Mouse (Mus musculus): ENCODE results near the gene Trpm4. TPM values are rescaled to one million over a fixed set of nuclear protein-coding genes. Genes with fewer than 3 reads are reported as not detected.
"Not testable (repeated sequence)": the region's sequence is repeated elsewhere in the genome, so short reads cannot be mapped to it uniquely, and the experiment has no call there.

The Trpm4 gene
- polyA plus RNA-seq, 1 experiment = 12.8 TPM

DNA sequence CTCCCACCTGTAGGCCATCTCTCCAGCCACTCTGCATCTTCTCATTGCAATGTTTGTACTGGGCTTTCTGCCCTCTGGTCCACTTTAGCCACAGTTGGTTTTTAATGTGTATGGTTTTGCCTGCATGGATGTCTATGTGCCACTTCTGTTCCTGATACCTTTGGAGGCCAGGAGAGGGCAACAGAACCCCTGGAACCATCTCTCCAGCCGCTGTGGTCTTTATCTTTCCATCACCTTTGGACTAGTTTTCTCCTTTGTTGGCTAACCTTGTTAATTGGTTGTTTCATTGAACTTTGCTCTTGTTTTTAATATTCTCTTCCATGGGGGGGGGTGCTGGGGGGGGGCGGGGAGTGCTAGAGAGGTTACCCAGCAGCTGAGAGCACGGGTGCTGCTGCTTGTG is 69.2 kb downstream of the Trpm4 start:
- Histone ChIP-seq H3K4me1 (ENCODE audit: control insufficient read depth, insufficient read depth, low read length) (no peaks in the 10 kb centered on the region), H3K4me3 (ENCODE audit: insufficient read depth, low read length) (no peak overlapping the region), H3K27ac (ENCODE audit: insufficient read depth, low read length) (no peak overlapping the region)
- no peak for TF ChIP-seq POLR2A (IDR thresholded peaks at IDR 0.05; ENCODE audit: low read depth, low read length)
- no peak for TF ChIP-seq CTCF (IDR thresholded peaks at IDR 0.05; ENCODE audit: borderline replicate concordance, insufficient read depth, low read length)

DNA sequence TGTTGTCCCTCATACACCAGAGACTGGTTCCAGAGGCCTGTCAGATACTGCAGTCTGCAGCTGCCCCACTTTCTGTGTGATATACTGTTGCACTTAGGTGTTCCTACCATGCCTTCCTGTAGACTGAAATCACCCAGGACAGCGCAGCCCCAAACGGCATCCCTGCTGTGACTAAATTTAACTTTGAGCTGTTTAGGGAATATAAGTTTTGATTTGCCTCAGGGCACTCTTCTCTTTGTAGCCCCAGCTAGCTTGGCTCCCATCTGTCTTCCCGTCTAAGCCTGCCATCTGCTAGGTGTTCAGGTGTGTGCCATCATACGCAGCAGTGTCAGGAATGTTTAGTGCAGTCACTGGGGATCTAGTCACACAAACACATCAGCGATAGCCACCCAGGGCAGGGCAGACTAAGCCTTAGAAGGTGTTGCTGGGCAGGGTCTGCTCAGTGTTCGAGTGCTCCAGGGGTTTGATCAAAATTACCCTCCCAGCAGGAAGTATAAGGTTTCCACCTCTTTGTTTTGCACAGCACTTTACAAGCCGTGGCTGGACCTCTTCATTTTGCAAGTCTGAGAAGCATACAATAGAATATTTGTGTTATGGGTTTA is 70.5 kb downstream of the Trpm4 start:
- H3K4me3 ChIP-seq (ENCODE audit: insufficient read depth, low read length) = no peak overlapping the region
- H3K27ac ChIP-seq (ENCODE audit: insufficient read depth, low read length) = no peak overlapping the region
- TF ChIP-seq POLR2A (IDR thresholded peaks at IDR 0.05; ENCODE audit: low read depth, low read length) (no peak), CTCF (IDR thresholded peaks at IDR 0.05; ENCODE audit: borderline replicate concordance, insufficient read depth, low read length) (no peak)
- H3K4me1 ChIP-seq (ENCODE audit: control insufficient read depth, insufficient read depth, low read length) = no peaks in the 10 kb centered on the region

DNA sequence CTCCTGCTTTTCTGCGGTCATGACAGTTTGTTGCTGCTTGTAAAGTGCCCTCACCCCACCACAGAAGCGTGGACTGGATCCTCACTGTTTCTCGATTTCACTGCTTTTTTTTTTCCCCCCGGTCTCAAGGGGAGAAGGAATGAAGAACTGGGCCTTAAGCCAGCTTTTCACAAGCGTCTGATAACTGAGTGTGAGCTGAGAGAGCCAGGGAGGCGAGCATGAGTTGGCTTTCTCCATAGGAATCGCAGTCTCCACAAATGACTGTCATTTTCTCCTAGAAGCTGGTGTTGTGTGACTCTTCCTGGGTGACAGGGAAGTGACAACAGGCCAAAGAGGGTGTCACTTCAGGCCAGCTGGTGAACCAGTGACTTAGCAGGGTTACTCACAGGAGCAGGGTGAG is 71.3 kb downstream of the Trpm4 start:
- H3K27ac ChIP-seq (ENCODE audit: insufficient read depth, low read length) = no peak overlapping the region
- H3K4me3 ChIP-seq (ENCODE audit: insufficient read depth, low read length) = no peak overlapping the region
- TF ChIP-seq CTCF (IDR thresholded peaks at IDR 0.05; ENCODE audit: borderline replicate concordance, insufficient read depth, low read length) = no peak
- TF ChIP-seq POLR2A (IDR thresholded peaks at IDR 0.05; ENCODE audit: low read depth, low read length) = no peak
- H3K4me1 ChIP-seq (ENCODE audit: control insufficient read depth, insufficient read depth, low read length) = no peaks in the 10 kb centered on the region

GRCm38 (mm10) chr7:45259281-45259680 is 74.3 kb downstream of the Trpm4 start:
- H3K4me1 ChIP-seq (ENCODE audit: control insufficient read depth, insufficient read depth, low read length) = no peaks in the 10 kb centered on the region
- no peak overlapping the region for H3K4me3 ChIP-seq (ENCODE audit: insufficient read depth, low read length)
- TF ChIP-seq POLR2A (IDR thresholded peaks at IDR 0.05; ENCODE audit: low read depth, low read length) = no peak
- TF ChIP-seq CTCF (IDR thresholded peaks at IDR 0.05; ENCODE audit: borderline replicate concordance, insufficient read depth, low read length) = no peak
- H3K27ac ChIP-seq (ENCODE audit: insufficient read depth, low read length) = no peak overlapping the region

- Histone ChIP-seq H3K4me3 (ENCODE audit: insufficient read depth, low read length) (no peak overlapping the region), H3K4me1 (ENCODE audit: control insufficient read depth, insufficient read depth, low read length) (no peaks in the 10 kb centered on the region), H3K27ac (ENCODE audit: insufficient read depth, low read length) (no peak overlapping the region)
- TF ChIP-seq CTCF (IDR thresholded peaks at IDR 0.05; ENCODE audit: borderline replicate concordance, insufficient read depth, low read length) (no peak), POLR2A (IDR thresholded peaks at IDR 0.05; ENCODE audit: low read depth, low read length) (no peak)
Observed at GRCm38 (mm10) chr7:45257063-45257840, 76.3 kb downstream of the Trpm4 start.

DNA sequence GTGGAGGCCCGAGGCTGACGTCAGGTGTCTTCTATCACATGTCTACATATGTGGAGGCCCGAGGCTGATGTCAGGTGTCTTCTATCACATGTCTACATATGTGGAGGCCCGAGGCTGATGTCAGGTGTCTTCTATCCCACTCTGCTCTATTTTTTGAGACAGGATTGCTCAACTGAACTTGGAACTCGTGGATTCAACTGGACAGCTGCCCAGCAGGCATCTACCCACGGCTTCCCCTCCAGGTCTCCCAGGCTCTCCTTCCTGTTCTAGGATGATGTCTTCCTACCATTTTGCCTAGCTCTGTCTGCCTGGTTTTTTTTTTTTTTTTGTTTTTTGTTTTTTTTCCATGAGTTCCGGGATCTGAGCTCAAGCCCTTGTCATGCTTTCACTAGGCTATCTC is 77.8 kb downstream of the Trpm4 start:
- H3K4me1 ChIP-seq (ENCODE audit: control insufficient read depth, insufficient read depth, low read length); H3K4me3 ChIP-seq (ENCODE audit: insufficient read depth, low read length); H3K27ac ChIP-seq (ENCODE audit: insufficient read depth, low read length): not testable (repeated sequence)

GRCm38 (mm10) chr7:45253806-45254205 is 79.8 kb downstream of the Trpm4 start:
- Histone ChIP-seq H3K27ac (ENCODE audit: insufficient read depth, low read length) (no peak overlapping the region), H3K4me3 (ENCODE audit: insufficient read depth, low read length) (no peak overlapping the region), H3K4me1 (ENCODE audit: control insufficient read depth, insufficient read depth, low read length) (no peaks in the 10 kb centered on the region)
- TF ChIP-seq CTCF (IDR thresholded peaks at IDR 0.05; ENCODE audit: borderline replicate concordance, insufficient read depth, low read length) (no peak), POLR2A (IDR thresholded peaks at IDR 0.05; ENCODE audit: low read depth, low read length) (no peak)

Other genes with a start within 250 kb of the Trpm4 start
- 439 and 601 TPM in 2 replicates for gene Rcn3, start 241.6 kb downstream of the Trpm4 start, polyA plus RNA-seq (2011; ENCODE audit: insufficient read length, low read depth, missing spikeins)
- 41.5 and 64.3 TPM in 2 replicates for gene Fcgrt, start 229.9 kb downstream of the Trpm4 start, polyA plus RNA-seq (2011; ENCODE audit: insufficient read length, low read depth, missing spikeins)
- 1,929 and 1,977 TPM in 2 replicates for gene Rps11, start 209.3 kb downstream of the Trpm4 start, polyA plus RNA-seq (2011; ENCODE audit: insufficient read length, low read depth, missing spikeins)
- gene Rpl13a, start 205.0 kb downstream of the Trpm4 start, polyA plus RNA-seq (2011; ENCODE audit: insufficient read length, low read depth, missing spikeins) = 3,288 and 3,370 TPM in 2 replicates
- 1.8 TPM in 2 replicates for gene Gm45713, start 197.5 kb downstream of the Trpm4 start, polyA plus RNA-seq (2011; ENCODE audit: insufficient read length, low read depth, missing spikeins)
- 9.4 and 17.1 TPM in 2 replicates for gene Flt3l, start 197.3 kb downstream of the Trpm4 start, polyA plus RNA-seq (2011; ENCODE audit: insufficient read length, low read depth, missing spikeins)
- gene Pih1d1, start 179.5 kb downstream of the Trpm4 start, polyA plus RNA-seq (2011; ENCODE audit: insufficient read length, low read depth, missing spikeins) = 45.6 and 56.2 TPM in 2 replicates
- gene Aldh16a1, start 179.2 kb downstream of the Trpm4 start, polyA plus RNA-seq (2011; ENCODE audit: insufficient read length, low read depth, missing spikeins) = 24.9 and 25.0 TPM in 2 replicates
- 0.28 and 0.58 TPM in 2 replicates for gene Slc17a7, start 169.8 kb downstream of the Trpm4 start, polyA plus RNA-seq (2011; ENCODE audit: insufficient read length, low read depth, missing spikeins)
- not detected in 2 replicates for gene Gfy, start 154.2 kb downstream of the Trpm4 start, polyA plus RNA-seq (2011; ENCODE audit: insufficient read length, low read depth, missing spikeins)
- gene Pth2, start 152.8 kb downstream of the Trpm4 start, polyA plus RNA-seq (2011; ENCODE audit: insufficient read length, low read depth, missing spikeins) = not detected in 2 replicates
- not detected in 2 replicates for gene Ccdc155, start 128.9 kb downstream of the Trpm4 start, polyA plus RNA-seq (2011; ENCODE audit: insufficient read length, low read depth, missing spikeins)
- gene Dkkl1, start 121.6 kb downstream of the Trpm4 start, polyA plus RNA-seq (2011; ENCODE audit: insufficient read length, low read depth, missing spikeins) = not detected in 2 replicates
- 79.9 and 94.3 TPM in 2 replicates for gene Tead2, start 118.0 kb downstream of the Trpm4 start, polyA plus RNA-seq (2011; ENCODE audit: insufficient read length, low read depth, missing spikeins)
- gene Cd37, start 94.7 kb downstream of the Trpm4 start, polyA plus RNA-seq (2011; ENCODE audit: insufficient read length, low read depth, missing spikeins) = 0.86 TPM in 1 of 2 replicates, not detected in the other
- gene Slc6a16, start 92.7 kb downstream of the Trpm4 start, polyA plus RNA-seq (2011; ENCODE audit: insufficient read length, low read depth, missing spikeins) = not detected in 2 replicates
- not detected in 2 replicates for gene Slc6a21, start 56.3 kb downstream of the Trpm4 start, polyA plus RNA-seq (2011; ENCODE audit: insufficient read length, low read depth, missing spikeins)
- not detected in 2 replicates for gene Hrc, start 1.5 kb upstream of the Trpm4 start, polyA plus RNA-seq (2011; ENCODE audit: insufficient read length, low read depth, missing spikeins)
- 2.5 and 2.7 TPM in 2 replicates for gene Ppfia3, start 33.2 kb upstream of the Trpm4 start, polyA plus RNA-seq (2011; ENCODE audit: insufficient read length, low read depth, missing spikeins)
- gene Lin7b, start 36.8 kb upstream of the Trpm4 start, polyA plus RNA-seq (2011; ENCODE audit: insufficient read length, low read depth, missing spikeins) = 2.3 TPM in 1 of 2 replicates, not detected in the other
- gene Snrnp70, start 62.0 kb upstream of the Trpm4 start, polyA plus RNA-seq (2011; ENCODE audit: insufficient read length, low read depth, missing spikeins) = 407 and 463 TPM in 2 replicates
- gene Kcna7, start 71.9 kb upstream of the Trpm4 start, polyA plus RNA-seq (2011; ENCODE audit: insufficient read length, low read depth, missing spikeins) = not detected in 2 replicates
- 0.79 and 1.0 TPM in 2 replicates for gene Ntf5, start 79.9 kb upstream of the Trpm4 start, polyA plus RNA-seq (2011; ENCODE audit: insufficient read length, low read depth, missing spikeins)
- gene Lhb, start 87.0 kb upstream of the Trpm4 start, polyA plus RNA-seq (2011; ENCODE audit: insufficient read length, low read depth, missing spikeins) = not detected in 2 replicates
- gene Gys1, start 101.1 kb upstream of the Trpm4 start, polyA plus RNA-seq (2011; ENCODE audit: insufficient read length, low read depth, missing spikeins) = 47.6 and 58.2 TPM in 2 replicates
- 67.9 and 74.6 TPM in 2 replicates for gene Ruvbl2, start 104.3 kb upstream of the Trpm4 start, polyA plus RNA-seq (2011; ENCODE audit: insufficient read length, low read depth, missing spikeins)
- gene Ftl1, start 126.1 kb upstream of the Trpm4 start, polyA plus RNA-seq (2011; ENCODE audit: insufficient read length, low read depth, missing spikeins) = 3,506 and 4,699 TPM in 2 replicates
- 218 and 278 TPM in 2 replicates for gene Bax, start 133.1 kb upstream of the Trpm4 start, polyA plus RNA-seq (2011; ENCODE audit: insufficient read length, low read depth, missing spikeins)
- not detected in 2 replicates for gene Tulp2, start 148.1 kb upstream of the Trpm4 start, polyA plus RNA-seq (2011; ENCODE audit: insufficient read length, low read depth, missing spikeins)
- not detected in 2 replicates for gene Gm45808, start 153.0 kb upstream of the Trpm4 start, polyA plus RNA-seq (2011; ENCODE audit: insufficient read length, low read depth, missing spikeins)
- gene Dhdh, start 155.0 kb upstream of the Trpm4 start, polyA plus RNA-seq (2011; ENCODE audit: insufficient read length, low read depth, missing spikeins) = 0.68 and 1.2 TPM in 2 replicates
- gene Nucb1, start 176.6 kb upstream of the Trpm4 start, polyA plus RNA-seq (2011; ENCODE audit: insufficient read length, low read depth, missing spikeins) = 409 and 447 TPM in 2 replicates
- 31.7 and 35.9 TPM in 2 replicates for gene Ppp1r15a, start 192.5 kb upstream of the Trpm4 start, polyA plus RNA-seq (2011; ENCODE audit: insufficient read length, low read depth, missing spikeins)
- 9.1 and 11.4 TPM in 2 replicates for gene Plekha4, start 192.6 kb upstream of the Trpm4 start, polyA plus RNA-seq (2011; ENCODE audit: insufficient read length, low read depth, missing spikeins)
- not detected in 2 replicates for gene Hsd17b14, start 221.1 kb upstream of the Trpm4 start, polyA plus RNA-seq (2011; ENCODE audit: insufficient read length, low read depth, missing spikeins)
- gene Bcat2, start 236.4 kb upstream of the Trpm4 start, polyA plus RNA-seq (2011; ENCODE audit: insufficient read length, low read depth, missing spikeins) = 25.7 and 30.6 TPM in 2 replicates